Mouse (Mus musculus) CH12.LX (cell line): ENCODE results near the gene Ajm1. TPM values are rescaled to one million over a fixed set of nuclear protein-coding genes. Genes with fewer than 3 reads are reported as not detected.

Experiments
- DNase-seq: peaks from one replicate; pipeline ENCODE4 v3.0.0-alpha.2; 2013; ENCODE audit errors: extremely low read depth
- H3K27ac ChIP-seq: 2 replicates; pipeline ENCODE4 v1.5.1; 2012; ENCODE audit warnings: low read depth, mild to moderate bottlenecking, control low read depth, moderate library complexity; ENCODE audit not compliant: insufficient read depth
- H3K27me3 ChIP-seq: replicated peaks from 2 replicates; pipeline ENCODE3; 2012; ENCODE audit warnings: inconsistent platforms
- H3K36me3 ChIP-seq, 2 experiments: replicated peaks in 1 of 2; 2 replicates each; pipeline versions ENCODE3 to v1.6.1; 2012; ENCODE audit warnings: inconsistent platforms in 1 of 2, low read length in 1 of 2, mild to moderate bottlenecking in 1 of 2, mixed read lengths in 1 of 2, moderate library complexity in 1 of 2; ENCODE audit not compliant: control insufficient read depth in 1 of 2, insufficient read depth in 1 of 2
- H3K4me1 ChIP-seq, 2 experiments: 2 replicates each; pipeline ENCODE4 v1.6.1; 2012; ENCODE audit warnings: inconsistent platforms in 1 of 2, moderate library complexity in 1 of 2; ENCODE audit not compliant: insufficient read depth in 2 of 2, control insufficient read depth in 1 of 2
- H3K4me2 ChIP-seq: 2 replicates; pipeline ENCODE4 v1.6.1; 2012; ENCODE audit warnings: low read depth, mild to moderate bottlenecking, control low read depth; ENCODE audit not compliant: poor library complexity, insufficient read depth, severe bottlenecking
- H3K4me3 ChIP-seq, 3 experiments: fragments of 150-350 bp in 1 of 3; sonication (generic) in 1 of 3; replicated peaks in 1 of 3; 2 replicates each; pipeline versions ENCODE3 to v1.5.1; 2011 to 2012; ENCODE audit warnings: low read depth in 2 of 3, low read length in 2 of 3, mild to moderate bottlenecking in 2 of 3, moderate library complexity in 2 of 3, control low read depth in 1 of 3, improper control_type of control experiment in 1 of 3, inconsistent platforms in 1 of 3, mixed read lengths in 1 of 3; ENCODE audit not compliant: poor library complexity in 1 of 3
- H3K79me2 ChIP-seq: replicated peaks from 2 replicates; pipeline ENCODE4 v1.6.1; 2012; ENCODE audit warnings: mild to moderate bottlenecking, moderate library complexity; ENCODE audit not compliant: control insufficient read depth, poor library complexity, insufficient read depth, severe bottlenecking; ENCODE audit errors: extremely low read depth
- H3K9ac ChIP-seq: 2 replicates; pipeline ENCODE4 v1.6.1; 2012; ENCODE audit warnings: low read depth, mild to moderate bottlenecking, control low read depth, moderate library complexity; ENCODE audit not compliant: insufficient read depth
- H3K9me3 ChIP-seq: replicated peaks from 2 replicates; pipeline ENCODE3; 2012; ENCODE audit warnings: low read length, inconsistent platforms, mixed read lengths
- BHLHE40 ChIP-seq: IDR thresholded peaks from 2 replicates; pipeline ENCODE4 v1.6.1; 2011; ENCODE audit warnings: mild to moderate bottlenecking, low read depth, low read length, improper control_type of control experiment
- CHD1 ChIP-seq: IDR thresholded peaks from 2 replicates; pipeline ENCODE4 v1.6.1; 2012; ENCODE audit warnings: low read depth, low read length, improper control_type of control experiment, inconsistent platforms
- CHD2 ChIP-seq: IDR thresholded peaks from 2 replicates; pipeline ENCODE4 v1.6.1; 2011; ENCODE audit warnings: low read length, improper control_type of control experiment
- CTCF ChIP-seq, 2 experiments: IDR thresholded peaks in 1 of 2; conservative IDR thresholded peaks in 1 of 2; 2 replicates each; pipeline ENCODE4 v1.5.1; 2011 to 2012; ENCODE audit warnings: low read depth in 2 of 2, low read length in 2 of 2, improper control_type of control experiment in 1 of 2, inconsistent platforms in 1 of 2, mild to moderate bottlenecking in 1 of 2, moderate library complexity in 1 of 2
- ELF1 ChIP-seq: IDR thresholded peaks from 2 replicates; pipeline ENCODE4 v1.6.1; 2014; ENCODE audit warnings: low read depth, mild to moderate bottlenecking, inconsistent platforms, low read length, improper control_type of control experiment
- ETS1 ChIP-seq: conservative IDR thresholded peaks from 2 replicates; pipeline ENCODE4 v1.6.1; 2012; ENCODE audit warnings: low read depth, mild to moderate bottlenecking, inconsistent platforms, low read length, improper control_type of control experiment, moderate library complexity
- GABPA ChIP-seq: IDR thresholded peaks from 2 replicates; pipeline ENCODE4 v1.6.1; 2012; ENCODE audit warnings: low read depth, low read length, improper control_type of control experiment, inconsistent platforms; ENCODE audit not compliant: insufficient replicate concordance
- HCFC1 ChIP-seq: IDR thresholded peaks from 2 replicates; pipeline ENCODE4 v1.6.1; 2012; ENCODE audit warnings: low read depth, mild to moderate bottlenecking, inconsistent platforms, low read length, improper control_type of control experiment
- IRF4 ChIP-seq: IDR thresholded peaks from 2 replicates; pipeline ENCODE4 v1.6.1; 2014; ENCODE audit warnings: low read depth, mild to moderate bottlenecking, inconsistent platforms, low read length, improper control_type of control experiment
- JUN ChIP-seq: IDR thresholded peaks from 2 replicates; pipeline ENCODE4 v1.6.1; 2011; ENCODE audit warnings: low read depth, mild to moderate bottlenecking, low read length, improper control_type of control experiment, moderate library complexity; ENCODE audit not compliant: insufficient read depth
- JUND ChIP-seq: conservative IDR thresholded peaks from 2 replicates; pipeline ENCODE4 v1.6.1; 2011; ENCODE audit warnings: low read depth, low read length, improper control_type of control experiment
- MAFK ChIP-seq: IDR thresholded peaks from 2 replicates; pipeline ENCODE4 v1.6.1; 2011; ENCODE audit warnings: low read length, improper control_type of control experiment; ENCODE audit not compliant: insufficient replicate concordance
- MAX ChIP-seq: IDR thresholded peaks from 2 replicates; pipeline ENCODE4 v1.6.1; 2011; ENCODE audit warnings: low read length, improper control_type of control experiment
- MAZ ChIP-seq: IDR thresholded peaks from 2 replicates; pipeline ENCODE4 v1.6.1; 2012; ENCODE audit warnings: low read depth, mild to moderate bottlenecking, inconsistent platforms, low read length, improper control_type of control experiment, moderate library complexity
- NELFE ChIP-seq: IDR thresholded peaks from 2 replicates; pipeline ENCODE4 v1.6.1; 2011; ENCODE audit warnings: low read depth, low read length, improper control_type of control experiment
- NRF1 ChIP-seq: IDR thresholded peaks from 2 replicates; pipeline ENCODE4 v1.6.1; 2014; ENCODE audit warnings: low read depth, mild to moderate bottlenecking, inconsistent platforms, low read length, improper control_type of control experiment, moderate library complexity
- POLR2AphosphoS2 ChIP-seq: IDR thresholded peaks from 2 replicates; pipeline ENCODE4 v1.6.1; 2011; ENCODE audit warnings: low read depth, low read length, improper control_type of control experiment
- RAD21 ChIP-seq: IDR thresholded peaks from 2 replicates; pipeline ENCODE4 v1.6.1; 2011; ENCODE audit warnings: low read depth, mild to moderate bottlenecking, low read length, improper control_type of control experiment, moderate library complexity
- RCOR1 ChIP-seq: conservative IDR thresholded peaks from 2 replicates; pipeline ENCODE4 v1.6.1; 2012; ENCODE audit warnings: low read depth, mild to moderate bottlenecking, inconsistent platforms, low read length, improper control_type of control experiment
- SIN3A ChIP-seq: IDR thresholded peaks from 2 replicates; pipeline ENCODE4 v1.6.1; 2012; ENCODE audit warnings: low read length, improper control_type of control experiment, inconsistent platforms
- TBP ChIP-seq: conservative IDR thresholded peaks from 2 replicates; pipeline ENCODE4 v1.6.1; 2011; ENCODE audit warnings: low read depth, low read length, improper control_type of control experiment
- TCF12 ChIP-seq: IDR thresholded peaks from 2 replicates; pipeline ENCODE4 v1.6.1; 2014; ENCODE audit warnings: low read depth, mild to moderate bottlenecking, inconsistent platforms, low read length, improper control_type of control experiment
- USF2 ChIP-seq: conservative IDR thresholded peaks from 2 replicates; pipeline ENCODE4 v1.6.1; 2011; ENCODE audit warnings: low read depth, low read length, improper control_type of control experiment
- ZNF384 ChIP-seq: IDR thresholded peaks from 2 replicates; pipeline ENCODE4 v1.6.1; 2012; ENCODE audit warnings: low read depth, low read length, improper control_type of control experiment, inconsistent platforms
- dilution Hi-C: fragments of 300-500 bp; cut with MboI; formaldehyde crosslinking; loops from 2 replicates; pipeline ENCODE4 v1.14.3; 2020; ENCODE audit warnings: low sequenced_read_pairs; ENCODE audit not compliant: extremely low pct_unique_long_range_greater_than_20kb, extremely low pct_ligation_motif_present
- in situ Hi-C: fragments of 300-500 bp; cut with MboI; formaldehyde crosslinking; loops from 3 replicates; pipeline ENCODE4 v1.14.3; 2019; ENCODE audit warnings: low sequenced_read_pairs, low pct_ligation_motif_present, low pct_unique_long_range_greater_than_20kb, mixed read lengths
- polyA plus RNA-seq: library from polyadenylated mRNA; unstranded; fragments of >175 nt; gene quantifications from 2 replicates; pipeline ENCODE4 v1.2.1, GENCODE M21; 2012; ENCODE audit warnings: low read depth; ENCODE audit not compliant: insufficient read length
- total RNA-seq, 2 experiments: library from RNA; depleted of rRNA; stranded (reverse); fragments of 300-350 nt in 1 of 2; fragments of >200 nt in 1 of 2; gene quantifications; 2 replicates each; pipeline ENCODE4 v1.2.3; 2012 to 2014

Ajm1 gene
- total and polyA plus RNA-seq, 3 experiments, result 0.31 to 1.4 (median 1.4) TPM

GRCm38 (mm10) chr2:25620386-25620785 is 38.8 kb upstream of the Ajm1 start:
- Histone ChIP-seq H3K4me3 (no peak overlapping the region), H3K4me2 (no peak overlapping the region), H3K36me3 (peaks cover 0 to 3% of the 10 kb centered on the region in 2 experiments), H3K27ac (no peak overlapping the region), H3K9me3 (no peaks in the 10 kb centered on the region), H3K9ac (no peak overlapping the region), H3K79me2 (no peaks in the 10 kb centered on the region), H3K4me1 (peaks cover 0 to 10% of the 10 kb centered on the region in 2 experiments; a peak in 2 of 4 replicates), H3K27me3 (peaks cover 30% of the 10 kb centered on the region)
- TF ChIP-seq CTCF (conservative IDR thresholded peaks at IDR 0.05 in 1 of 2, IDR thresholded peaks at IDR 0.05 in 1 of 2; ENCODE audit: low read depth in 2 of 2, low read length in 2 of 2) (no peak), POLR2AphosphoS2 (no peak), MAZ (no peak), MAX (no peak), TCF12 (no peak), NELFE (no peak), NRF1 (no peak), GABPA (no peak), RCOR1 (no peak)
- dilution Hi-C loops, result no loop called here
- DNase-seq, result no peak
- in situ Hi-C loops, result no loop called here

- peaks cover 0 to 10% of the 10 kb centered on the region in 2 experiments; a peak in 2 of 4 replicates for H3K4me1 ChIP-seq
- dilution Hi-C loops, result no loop called here
- peaks cover 6% of the 10 kb centered on the region for H3K27me3 ChIP-seq
- no peak for DNase-seq
- no peak within 1 kb of the TSS for H3K4me2 ChIP-seq
- no peak within 1 kb of the TSS for H3K4me3 ChIP-seq
- no peak within 1 kb of the TSS for H3K9ac ChIP-seq
- in situ Hi-C loops, result no loop called here
- H3K36me3 ChIP-seq, result peaks cover 0 to 3% of the 10 kb centered on the region in 2 experiments
- no peaks in the 10 kb centered on the region for H3K9me3 ChIP-seq
- no peak for TF ChIP-seq ETS1
- TF ChIP-seq ELF1, result no peak
- no peak for TF ChIP-seq ZNF384
- no peak for TF ChIP-seq POLR2AphosphoS2
- no peak for TF ChIP-seq MAZ
- TF ChIP-seq RCOR1, result no peak
- TF ChIP-seq USF2, result no peak
- H3K27ac ChIP-seq, result no peak within 1 kb of the TSS
- no peaks in the 10 kb centered on the region for H3K79me2 ChIP-seq
Measured at GRCm38 (mm10) chr2:25617578-25617977, 36.0 kb upstream of the Ajm1 start, which contains the start of gene Ccdc183. Gene Ccdc183, minus strand, starts transcription at chr2:25617678.

- H3K27me3 ChIP-seq, result peaks cover 1% of the 10 kb centered on the region
- H3K4me2 ChIP-seq, result no peak overlapping the region
- dilution Hi-C loops, result no loop called here
- TF ChIP-seq ETS1 (no peak), BHLHE40 (no peak), CHD2 (no peak), HCFC1 (no peak), ZNF384 (no peak), JUN (no peak), RCOR1 (no peak), TBP (no peak), IRF4 (no peak), ELF1 (no peak), JUND (no peak), MAZ (no peak), CHD1 (no peak), RAD21 (no peak), SIN3A (no peak), MAFK (no peak)
- no peak overlapping the region for H3K9ac ChIP-seq
- no peak overlapping the region for H3K4me3 ChIP-seq
- H3K9me3 ChIP-seq, result no peaks in the 10 kb centered on the region
- in situ Hi-C loops, result no loop called here
- H3K79me2 ChIP-seq, result no peaks in the 10 kb centered on the region
- no peak for DNase-seq
- H3K36me3 ChIP-seq, result peaks cover 0 to 3% of the 10 kb centered on the region in 2 experiments
- peaks cover 0 to 7% of the 10 kb centered on the region in 2 experiments; a peak in 2 of 4 replicates for H3K4me1 ChIP-seq
- no peak overlapping the region for H3K27ac ChIP-seq
Measured at GRCm38 (mm10) chr2:25616398-25616797, 34.8 kb upstream of the Ajm1 start.
